Mouse (Mus musculus) lung, postnatal 0 days (tissue): ENCODE measurements at regions not wholly inside any gene's neighbourhood (a gene's known extent, or its start where the extent isn't known, plus 50 kb on each side); places are given as distances from the start of the nearest gene placed in this dataset.

Experiments
- CTCF ChIP-seq: IDR thresholded peaks from 2 replicates; pipeline ENCODE4 v1.5.1; 2016; ENCODE audit warnings: antibody characterized with exemption, mild to moderate bottlenecking
- EP300 ChIP-seq: IDR thresholded peaks from 2 replicates; pipeline ENCODE4 v1.6.1; 2016; ENCODE audit warnings: antibody characterized with exemption, mild to moderate bottlenecking, control low read depth

- TF ChIP-seq CTCF = no peak
- TF ChIP-seq EP300 = no peak
Measured at GRCm38 (mm10) chr13:47848371-47849188, 412.4 kb upstream of the Id4 start.
